Mouse (Mus musculus) kidney, adult 11 months (tissue): ENCODE results near the gene Defb28.
A peak's percentile ranks its signal among the peaks of the same experiment; 100 is the strongest.

Source experiments
- DNase-seq: peaks from one replicate; pipeline ENCODE4 v3.0.0; 2022

Defb28 gene

GRCm38 (mm10) chr2:152517981-152518380, at the start of gene Defb28:
Gene Defb28, plus strand, starts transcription at chr2:152518255.
- no peak for DNase-seq

DNA sequence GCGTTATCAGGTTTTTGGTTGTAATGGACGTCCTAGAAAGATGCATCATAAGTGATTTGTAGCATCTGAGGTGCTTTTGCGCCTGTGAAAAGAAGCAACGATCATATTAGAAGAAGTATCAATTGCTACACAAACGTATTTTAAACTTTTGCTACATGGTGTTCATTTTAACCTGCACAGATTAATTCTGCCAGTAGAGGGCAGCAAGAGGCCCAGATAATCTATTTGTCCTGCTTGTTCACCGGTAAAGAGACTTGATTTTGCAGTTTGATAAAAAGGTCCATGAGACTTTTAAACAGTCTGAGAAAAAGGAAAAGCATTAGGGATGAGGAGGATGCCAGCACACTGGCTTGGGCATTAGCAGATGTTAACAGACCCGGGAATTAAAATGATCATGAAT, 47.1 kb upstream of the Defb28 start:
- DNase-seq = peak; percentile 11

GRCm38 (mm10) chr2:152472434-152472833, 45.6 kb upstream of the Defb28 start:
- DNase-seq = no peak

GRCm38 (mm10) chr2:152476763-152477162, 41.3 kb upstream of the Defb28 start, which contains the start of gene Defb20:
Gene Defb20, plus strand, starts transcription at chr2:152477063.
- DNase-seq = no peak

DNA sequence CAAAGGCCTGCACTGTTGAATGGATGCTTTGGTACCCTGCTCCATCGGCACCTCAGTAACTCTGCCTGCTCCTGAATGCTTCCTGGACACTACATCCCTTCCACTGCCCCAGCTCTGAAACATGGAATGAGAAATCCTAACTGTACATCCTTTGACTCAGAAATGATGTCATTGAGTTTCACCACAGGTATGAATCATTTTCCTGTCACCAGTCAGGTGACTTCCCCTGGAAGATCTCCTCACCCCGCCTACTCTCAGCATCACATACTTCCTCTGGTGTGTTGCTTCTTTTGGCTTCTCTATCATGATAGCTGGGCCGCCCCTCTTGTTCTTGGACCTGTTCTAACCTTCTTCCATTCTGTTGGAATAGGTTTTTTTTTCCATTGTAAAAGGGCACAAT, 37.2 kb upstream of the Defb28 start:
- DNase-seq = no peak

DNA sequence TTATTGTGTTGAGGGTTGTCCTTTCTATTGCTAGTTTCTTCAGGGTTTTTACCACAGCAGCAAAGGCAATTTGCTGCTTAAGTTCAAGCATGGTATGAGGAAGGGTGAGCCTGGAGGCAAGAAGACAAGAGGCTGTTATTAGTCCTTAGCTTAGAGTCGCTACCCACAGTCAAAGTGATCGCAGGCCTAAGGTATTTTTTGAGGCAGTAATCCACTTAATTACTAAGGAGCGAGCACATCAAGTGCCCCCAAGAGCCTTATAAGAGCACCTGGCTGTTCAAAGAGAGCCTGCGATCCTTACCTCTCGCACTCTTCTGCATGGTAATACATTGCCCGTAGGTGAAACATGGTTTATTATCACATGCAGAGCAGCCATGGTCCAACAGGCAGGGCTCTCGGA, 36.3 kb upstream of the Defb28 start:
- no peak for DNase-seq

DNA sequence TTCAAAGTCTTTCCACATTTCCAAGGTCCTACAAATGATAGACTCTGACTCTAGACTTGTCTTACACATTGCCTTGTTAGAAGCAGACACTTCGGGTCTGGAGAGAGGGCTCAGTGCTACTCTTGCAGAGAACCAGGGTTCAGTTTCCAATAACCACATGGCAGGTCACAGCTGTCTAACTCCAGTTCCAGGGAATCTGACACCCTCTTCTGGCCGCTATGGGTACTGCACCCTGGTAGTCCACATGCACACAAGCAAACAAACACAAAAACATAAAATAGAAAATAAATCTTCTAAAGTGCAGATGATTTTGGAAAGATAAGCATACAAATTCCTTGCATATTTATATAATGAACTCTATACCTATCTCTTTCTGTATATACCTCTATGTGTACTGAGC, 31.0 kb upstream of the Defb28 start:
- DNase-seq = no peak

DNA sequence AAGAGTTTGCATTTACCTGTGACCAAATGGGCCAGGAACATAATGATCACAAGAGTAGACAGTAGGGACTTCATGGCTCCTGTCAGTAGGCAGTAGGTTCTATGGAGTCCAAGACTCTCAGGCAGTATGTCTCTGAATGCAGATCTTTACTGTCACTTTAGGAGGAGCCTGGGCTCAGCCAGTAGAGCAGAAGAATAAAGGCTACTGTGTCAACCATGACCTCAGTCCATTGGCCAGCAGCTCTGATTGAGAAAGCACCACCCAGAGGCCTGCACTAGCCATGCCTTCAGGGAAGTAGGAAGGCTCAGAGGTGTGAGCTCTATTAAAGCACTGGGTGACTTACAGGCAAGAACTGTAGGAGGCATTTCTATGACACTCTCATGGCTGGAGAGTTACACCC, 28.0 kb upstream of the Defb28 start, which contains the start of gene Defb22:
TSS of gene Defb22 (minus strand) at position 101 of the 400 bp plus-strand sequence.
- DNase-seq = no peak

DNA sequence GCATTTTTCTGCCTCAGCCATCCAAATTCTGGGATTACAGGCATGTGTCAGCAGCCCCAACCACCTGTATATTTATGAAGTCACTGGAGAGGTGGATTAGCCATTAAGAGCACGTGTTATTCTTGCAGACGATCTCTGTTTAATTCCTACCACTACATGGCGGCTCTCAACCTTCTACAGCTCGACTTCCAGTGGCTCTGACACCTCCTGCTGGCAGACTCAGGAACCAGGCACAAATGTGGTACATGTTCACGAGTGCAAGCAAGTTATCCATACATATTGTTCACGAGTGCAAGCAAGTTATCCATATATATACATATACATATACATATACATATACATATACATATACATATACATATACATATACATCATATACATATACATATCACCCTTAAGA, 24.9 kb upstream of the Defb28 start:
- no peak for DNase-seq

DNA sequence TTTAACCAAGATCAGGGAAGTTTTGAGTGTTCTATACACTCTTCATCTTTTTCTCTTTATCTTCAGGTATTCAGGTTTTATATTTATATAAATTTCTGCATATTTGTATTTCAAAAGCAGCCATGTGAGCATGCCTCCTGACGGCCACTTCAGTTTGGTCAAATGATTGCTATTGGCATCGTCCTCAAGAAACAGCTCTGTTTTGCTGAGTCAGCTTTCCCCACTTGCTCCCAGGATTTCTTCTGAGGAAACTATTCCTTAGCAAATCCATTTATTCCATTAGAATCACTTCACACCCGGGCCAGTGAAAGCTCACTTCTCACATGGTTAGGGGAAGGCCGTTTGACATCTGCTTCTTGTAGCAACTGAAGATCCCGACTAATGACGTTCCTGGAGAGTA, 20.0 kb upstream of the Defb28 start:
- no peak for DNase-seq

GRCm38 (mm10) chr2:152500204-152500862, 17.7 kb upstream of the Defb28 start:
- no peak for DNase-seq

DNA sequence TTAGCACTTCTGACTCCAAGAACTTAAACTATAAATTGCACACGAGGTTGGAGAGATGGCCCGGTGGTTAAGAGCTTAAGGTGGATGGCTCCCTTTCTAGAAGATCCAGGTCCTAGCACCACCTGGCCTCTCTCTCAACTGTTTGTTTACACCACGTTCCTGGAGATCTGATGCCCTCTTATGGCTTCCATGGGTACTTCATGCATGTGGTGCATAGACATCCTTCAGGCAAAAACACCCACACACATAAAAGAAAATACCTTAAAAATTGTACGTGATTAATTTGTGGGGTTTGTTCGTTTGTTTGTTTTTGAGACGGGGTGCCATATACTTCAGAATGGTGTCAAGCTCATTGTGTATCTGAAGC, 17.2 kb upstream of the Defb28 start:
- DNase-seq = no peak

DNA sequence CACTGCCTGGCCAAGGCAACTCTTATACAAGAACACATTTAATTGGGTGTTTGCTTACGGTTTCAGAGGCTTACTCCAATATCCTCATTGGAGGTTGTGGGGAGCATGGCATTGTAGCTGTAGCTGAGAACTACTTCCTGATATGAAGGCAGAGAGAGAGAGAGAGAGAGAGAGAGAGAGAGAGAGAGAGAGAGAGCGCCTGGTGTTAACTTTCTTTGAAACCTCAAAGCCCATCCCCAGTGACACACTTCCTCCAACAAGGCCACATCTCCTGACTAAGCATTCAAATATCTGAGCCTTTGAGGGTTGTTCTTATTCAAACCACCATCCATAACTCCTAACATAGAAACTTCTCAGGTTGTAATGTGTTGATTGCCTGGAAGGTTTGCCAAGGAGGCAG, 14.1 kb upstream of the Defb28 start:
- no peak for DNase-seq

- DNase-seq = no peak
Observed at GRCm38 (mm10) chr2:152511592-152511991, 6.5 kb upstream of the Defb28 start, which contains the start of gene Defb26. Gene Defb26, minus strand, starts transcription at chr2:152511692.

GRCm38 (mm10) chr2:152516084-152516483, 2.0 kb upstream of the Defb28 start:
- no peak for DNase-seq

DNA sequence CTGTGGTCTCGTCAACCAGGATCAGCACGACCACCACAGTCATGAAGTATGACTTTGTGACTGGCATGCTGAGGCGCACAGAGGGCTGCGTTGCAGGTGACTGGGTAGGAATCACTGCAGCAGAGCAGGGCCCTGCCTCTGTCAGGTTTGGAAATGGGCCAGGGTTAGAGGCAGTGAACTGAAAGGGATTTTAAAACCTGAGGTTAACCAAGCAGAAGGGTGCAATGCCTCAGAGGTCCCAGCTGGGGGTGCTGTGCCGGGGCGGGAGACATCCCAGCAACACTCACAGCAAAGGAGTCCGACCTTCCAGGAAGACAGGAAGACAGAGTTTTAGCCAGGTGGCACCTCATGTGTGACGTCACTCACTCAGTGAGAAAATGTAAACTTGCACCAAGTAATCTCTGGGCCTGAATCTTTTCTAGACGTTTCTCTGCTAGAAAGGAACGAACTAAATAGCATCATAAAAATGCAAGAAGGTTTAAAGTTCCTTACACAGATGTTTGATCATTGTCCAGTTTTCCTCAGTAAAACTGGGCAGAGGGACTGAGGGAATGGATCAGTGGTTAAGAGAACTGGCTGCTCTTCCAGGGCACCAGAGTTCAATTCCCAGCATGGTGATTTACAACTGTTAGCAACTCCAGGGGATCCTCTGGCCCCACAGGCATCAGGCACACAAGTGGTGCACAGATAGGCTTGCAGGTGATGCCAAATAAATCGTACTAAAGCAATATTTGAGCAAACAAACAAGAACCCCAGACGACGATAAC, 22.1 kb downstream of the Defb28 start, which contains the start of gene Defb29:
TSS of gene Defb29 (minus strand) at position 155 of the 767 bp plus-strand sequence.
- DNase-seq = peak; percentile 79

DNA sequence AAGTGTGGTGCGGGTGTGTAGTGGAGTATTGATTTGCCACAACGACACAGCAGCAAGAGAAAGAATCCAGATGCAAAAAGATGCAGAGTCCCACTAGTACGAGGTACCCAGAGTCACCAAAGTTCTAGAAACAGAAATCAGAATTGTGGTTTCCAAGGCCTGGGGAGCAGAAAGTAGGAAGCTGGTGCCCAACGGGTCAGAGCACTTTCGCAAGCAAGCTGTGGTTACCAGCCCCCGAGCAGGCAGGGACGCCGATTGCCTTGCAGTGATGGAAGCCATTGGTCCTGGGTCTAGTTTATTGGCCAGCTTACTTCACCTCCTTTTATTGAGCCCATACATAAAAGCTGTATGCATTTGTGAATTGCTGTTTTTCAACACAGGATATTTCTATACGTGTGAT, 23.9 kb downstream of the Defb28 start:
- DNase-seq = no peak

- DNase-seq = no peak
Observed at GRCm38 (mm10) chr2:152542897-152543296, 24.8 kb downstream of the Defb28 start.

- DNase-seq = peak; percentile 80
Observed at GRCm38 (mm10) chr2:152543478-152543877, 25.4 kb downstream of the Defb28 start.

- peak; percentile 66 for DNase-seq
Observed at GRCm38 (mm10) chr2:152544691-152545090, 26.6 kb downstream of the Defb28 start.

- DNase-seq = no peak
Observed at GRCm38 (mm10) chr2:152548124-152548523, 30.1 kb downstream of the Defb28 start.

- peak; percentile 36 for DNase-seq
Observed at GRCm38 (mm10) chr2:152553774-152554423, 35.8 kb downstream of the Defb28 start.

- no peak for DNase-seq
Observed at GRCm38 (mm10) chr2:152556655-152557054, 38.6 kb downstream of the Defb28 start.

- no peak for DNase-seq
Observed at GRCm38 (mm10) chr2:152569038-152569437, 51.0 kb downstream of the Defb28 start, which contains the start of gene Gm17416. Gene Gm17416, plus strand, starts transcription at chr2:152569338.
